Mouse (Mus musculus) frontal cortex, postnatal 14 days (tissue): ENCODE results near the gene Sorcs2.

Experiments used
- DNase-seq, 2 experiments: peaks; one replicate each; pipeline ENCODE4 v3.0.0; 2022; ENCODE audit warnings: low spot score in 2 of 2

The Sorcs2 gene

GRCm38 (mm10) chr5:36003797-36004196, 394.1 kb downstream of the Sorcs2 start:
- DNase-seq: no peak

- DNase-seq: no peak
These were observed 407.8 kb downstream of the Sorcs2 start for GRCm38 (mm10) chr5:35989986-35990735.

- no peak for DNase-seq
These were observed 408.4 kb downstream of the Sorcs2 start for GRCm38 (mm10) chr5:35989506-35989905.

GRCm38 (mm10) chr5:35988085-35988484, 409.9 kb downstream of the Sorcs2 start:
- no peak for DNase-seq

GRCm38 (mm10) chr5:35985611-35986010, 412.3 kb downstream of the Sorcs2 start:
- peak in 1 of 2 experiments; percentile 32 for DNase-seq

GRCm38 (mm10) chr5:35981976-35982375, 416.0 kb downstream of the Sorcs2 start:
- DNase-seq: peak; percentile 63 to 84

GRCm38 (mm10) chr5:35981341-35981740, 416.6 kb downstream of the Sorcs2 start:
- no peak for DNase-seq

- DNase-seq: no peak
These were observed 417.4 kb downstream of the Sorcs2 start for GRCm38 (mm10) chr5:35980542-35980941.

GRCm38 (mm10) chr5:35975681-35976080, 422.3 kb downstream of the Sorcs2 start:
- DNase-seq: peak in 1 of 2 experiments; percentile 50

GRCm38 (mm10) chr5:35974265-35974664, 423.7 kb downstream of the Sorcs2 start:
- no peak for DNase-seq

GRCm38 (mm10) chr5:35973800-35974199, 424.1 kb downstream of the Sorcs2 start:
- DNase-seq: no peak

GRCm38 (mm10) chr5:35972739-35973138, 425.2 kb downstream of the Sorcs2 start:
- no peak for DNase-seq

GRCm38 (mm10) chr5:35971841-35972578, 425.9 kb downstream of the Sorcs2 start:
- DNase-seq: peak in 1 of 2 experiments; percentile 57

GRCm38 (mm10) chr5:35970380-35971105, 427.4 kb downstream of the Sorcs2 start:
- DNase-seq: peak in 1 of 2 experiments; percentile 32

- no peak for DNase-seq
These were observed 428.1 kb downstream of the Sorcs2 start for GRCm38 (mm10) chr5:35969857-35970256.
